Comparison of ENCODE assay signal across 10 mouse cellular contexts in the genomic region with DNA sequence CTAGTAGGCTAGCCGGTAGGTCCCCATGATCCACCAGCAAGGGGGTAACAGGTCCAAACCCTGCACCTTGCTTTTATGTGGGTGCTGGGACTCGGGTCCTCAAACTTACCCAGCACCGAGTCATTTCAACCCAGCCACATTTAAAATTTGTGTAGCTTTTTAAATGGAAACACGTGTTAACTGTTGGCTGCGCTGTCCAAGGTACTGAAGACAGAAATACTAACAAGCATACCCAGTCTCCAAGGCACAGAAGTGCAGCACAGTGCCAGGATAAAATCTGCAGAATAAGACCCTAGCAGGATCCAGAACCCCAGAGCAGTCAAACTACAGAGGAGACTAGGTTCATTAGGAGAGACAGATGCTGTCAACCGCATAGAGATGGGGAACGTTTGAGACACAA.
A peak's percentile ranks its signal among the peaks of the same experiment; 100 is the strongest.
DNase-seq lines count a peak whose midpoint lies in the region; ATAC-seq lines count a peak whose summit lies in the region.
"Had no signal": no experiment of that assay in that cellular context is flagged by ENCODE, and none has a peak within 500 bp of the region (broad histone marks: within the 10 kb centered on the region; RNA-seq: fewer than 3 reads in every experiment).

No protein-coding gene starts in this region.

- H3K9ac ChIP-seq in kidney, embryonic 14.5 days (ENCODE audit: low read depth, low read length) = no peak overlapping the region
- no peak overlapping the region for H3K9ac ChIP-seq in embryonic facial prominence, embryonic 11.5 days (replicated peaks; ENCODE audit: low read length)

- no peaks in the 10 kb centered on the region for H3K4me1 ChIP-seq in kidney, embryonic 14.5 days (ENCODE audit: control insufficient read depth, insufficient read depth, low read length)
- H3K4me1 ChIP-seq in embryonic facial prominence, embryonic 11.5 days (ENCODE audit: control insufficient read depth, insufficient read depth, low read length) = no peaks in the 10 kb centered on the region

- H3K4me2 ChIP-seq in kidney, embryonic 14.5 days (replicated peaks; ENCODE audit: low read depth, low read length) = no peak overlapping the region
- no peak overlapping the region for H3K4me2 ChIP-seq in embryonic facial prominence, embryonic 11.5 days (ENCODE audit: low read depth, low read length)

- H3K27me3 ChIP-seq in kidney, embryonic 14.5 days (ENCODE audit: control insufficient read depth, insufficient read depth, low read length) = no peaks in the 10 kb centered on the region
- no peaks in the 10 kb centered on the region for H3K27me3 ChIP-seq in embryonic facial prominence, embryonic 11.5 days (ENCODE audit: control insufficient read depth, insufficient read depth, low read length)

- no peaks in the 10 kb centered on the region for H3K36me3 ChIP-seq in kidney, embryonic 14.5 days (ENCODE audit: control insufficient read depth, insufficient read depth, low read length)
- no peaks in the 10 kb centered on the region for H3K36me3 ChIP-seq in embryonic facial prominence, embryonic 11.5 days (replicated peaks; ENCODE audit: control insufficient read depth, insufficient read depth, low read depth, low read length)

- H3K4me3 ChIP-seq in kidney, embryonic 14.5 days (ENCODE audit: low read length) = no peak overlapping the region
- H3K4me3 ChIP-seq in embryonic facial prominence, embryonic 11.5 days (ENCODE audit: low read depth, low read length) = no peak overlapping the region

- 29% methylated on average over 7 of the region's 7 CpGs for WGBS in kidney, embryonic 14.5 days
- WGBS in embryonic facial prominence, embryonic 11.5 days = 31% methylated on average over 7 of the region's 7 CpGs

- no peak overlapping the region for H3K27ac ChIP-seq in kidney, embryonic 14.5 days (ENCODE audit: low read depth, low read length)
- H3K27ac ChIP-seq in embryonic facial prominence, embryonic 11.5 days (replicated peaks; ENCODE audit: low read depth, low read length) = no peak overlapping the region
- H3K27ac ChIP-seq: macrophage had no signal

- H3K9me3 ChIP-seq in kidney, embryonic 14.5 days (ENCODE audit: control insufficient read depth, low read length) = no peaks in the 10 kb centered on the region
- H3K9me3 ChIP-seq in embryonic facial prominence, embryonic 11.5 days (replicated peaks; ENCODE audit: control insufficient read depth, low read length) = no peaks in the 10 kb centered on the region

- no peak for ATAC-seq in kidney, embryonic 14.5 days (ENCODE audit: low FRiP score, low TSS enrichment)
- ATAC-seq in embryonic facial prominence, embryonic 11.5 days (replicated peaks; ENCODE audit: insufficient number of reproducible peaks, low FRiP score, low TSS enrichment, low read depth) = no peak
- no peak for ATAC-seq in monocyte, adult 5-6 weeks (replicated peaks; ENCODE audit: insufficient number of reproducible peaks, low FRiP score, low TSS enrichment, poor library complexity, severe bottlenecking)

- DNase-seq in kidney, adult 9 months = peak; percentile 20
- DNase-seq in ES-CJ7 (ENCODE audit: low read depth, low spot score) = peak; percentile 72
- peak; percentile 31 for DNase-seq in WW6 (ENCODE audit: low read depth, low spot score)
- DNase-seq in embryonic facial prominence, embryonic 11.5 days (ENCODE audit: low spot score) = peak; percentile 83
- no peak for DNase-seq in urinary bladder, adult 18-20 months (ENCODE audit: low spot score in 2 of 2)
- no peak for DNase-seq in thymus, postnatal 10 days (ENCODE audit: low spot score in 2 of 2)
- DNase-seq: thymus, postnatal 36 days had no signal

Comparison
In these comparisons a context has a peak if more than half of its experiments do, and no peak if none do; other contexts are left out.
1. DNase-seq: peak in kidney, adult 9 months (single experiment), ES-CJ7 (single experiment), WW6 (single experiment) and embryonic facial prominence, embryonic 11.5 days (single experiment); none in urinary bladder, adult 18-20 months (0 of 2) and thymus, postnatal 10 days (0 of 2).